Mouse (Mus musculus) midbrain, postnatal 0 days (tissue): ENCODE results near the gene Srp68. TPM values are rescaled to one million over a fixed set of nuclear protein-coding genes. Genes with fewer than 3 reads are reported as not detected.

ENCODE experiments used
- ATAC-seq: fragments of 200-750 bp; cut with Nextera tagmentation; 2 replicates; pipeline ENCODE4 v1.8.0; 2017; ENCODE audit warnings: moderate number of reproducible peaks, mild to moderate bottlenecking, moderate TSS enrichment, moderate library complexity; ENCODE audit not compliant: low FRiP score
- DNase-seq: peaks from one replicate; pipeline ENCODE4 v3.0.0-alpha.2; 2015; ENCODE audit warnings: low spot score
- H3K27ac ChIP-seq: fragments of 300-500 bp; sonication (generic); 2 replicates; pipeline ENCODE4 v1.5.1; 2014; ENCODE audit warnings: low read depth, mild to moderate bottlenecking, low read length, mixed read lengths
- H3K27me3 ChIP-seq: fragments of 300-500 bp; sonication (generic); 2 replicates; pipeline ENCODE4 v1.6.1; 2014; ENCODE audit warnings: low read length, control low read depth, mixed read lengths; ENCODE audit not compliant: insufficient read depth
- H3K36me3 ChIP-seq: fragments of 300-500 bp; sonication (generic); 2 replicates; pipeline ENCODE4 v1.6.1; 2014; ENCODE audit warnings: low read length, control low read depth, mixed read lengths; ENCODE audit not compliant: insufficient read depth
- H3K4me1 ChIP-seq: fragments of 300-500 bp; sonication (generic); 2 replicates; pipeline ENCODE4 v1.6.1; 2014; ENCODE audit warnings: mild to moderate bottlenecking, control low read depth, antibody characterized with exemption, low read length, mixed read lengths; ENCODE audit not compliant: insufficient read depth
- H3K4me2 ChIP-seq: fragments of 300-500 bp; sonication (generic); 2 replicates; pipeline ENCODE4 v1.6.1; 2014; ENCODE audit warnings: low read depth, mild to moderate bottlenecking, low read length, mixed read lengths; ENCODE audit not compliant: poor library complexity, severe bottlenecking
- H3K4me3 ChIP-seq: fragments of 300-500 bp; sonication (generic); 2 replicates; pipeline ENCODE4 v1.5.1; 2014; ENCODE audit warnings: low read depth, mild to moderate bottlenecking, low read length, moderate library complexity
- H3K9ac ChIP-seq: fragments of 300-500 bp; sonication (generic); replicated peaks from 2 replicates; pipeline ENCODE4 v1.6.1; 2014; ENCODE audit warnings: mild to moderate bottlenecking, low read length, moderate library complexity, mixed read lengths; ENCODE audit not compliant: poor library complexity, severe bottlenecking
- H3K9me3 ChIP-seq: fragments of 300-500 bp; sonication (generic); 2 replicates; pipeline ENCODE4 v1.6.1; 2016; ENCODE audit warnings: low read length, control low read depth
- CTCF ChIP-seq: IDR thresholded peaks from 2 replicates; pipeline ENCODE4 v1.5.1; 2016; ENCODE audit warnings: antibody characterized with exemption, mild to moderate bottlenecking
- WGBS: fragments of 180-500 bp; shearing (Covaris S2); extraction: QIAGEN DNeasy Blood & Tissue Kit; methylation state at CpG from one replicate; pipeline ENCODE4 v1.1.7; 2014; 5-methylcytosine and 5-hydroxymethylcytosine counted together
- polyA plus RNA-seq: library from polyadenylated mRNA; unstranded; fragments of >200 nt; fragmentation: Nextera tagmentation; extraction: Ambion mirVana; gene quantifications from 2 replicates; pipeline ENCODE4 v1.2.1, GENCODE M21; 2015
- total RNA-seq: library from RNA; depleted of rRNA; stranded (reverse); fragments of >200 nt; gene quantifications from 2 replicates; pipeline ENCODE4 v1.2.3, GENCODE M21; 2014; rRNA removed

The Srp68 gene
- total and polyA plus RNA-seq, 2 experiments from 2014 or later = 17.7 to 47.9 TPM

DNA sequence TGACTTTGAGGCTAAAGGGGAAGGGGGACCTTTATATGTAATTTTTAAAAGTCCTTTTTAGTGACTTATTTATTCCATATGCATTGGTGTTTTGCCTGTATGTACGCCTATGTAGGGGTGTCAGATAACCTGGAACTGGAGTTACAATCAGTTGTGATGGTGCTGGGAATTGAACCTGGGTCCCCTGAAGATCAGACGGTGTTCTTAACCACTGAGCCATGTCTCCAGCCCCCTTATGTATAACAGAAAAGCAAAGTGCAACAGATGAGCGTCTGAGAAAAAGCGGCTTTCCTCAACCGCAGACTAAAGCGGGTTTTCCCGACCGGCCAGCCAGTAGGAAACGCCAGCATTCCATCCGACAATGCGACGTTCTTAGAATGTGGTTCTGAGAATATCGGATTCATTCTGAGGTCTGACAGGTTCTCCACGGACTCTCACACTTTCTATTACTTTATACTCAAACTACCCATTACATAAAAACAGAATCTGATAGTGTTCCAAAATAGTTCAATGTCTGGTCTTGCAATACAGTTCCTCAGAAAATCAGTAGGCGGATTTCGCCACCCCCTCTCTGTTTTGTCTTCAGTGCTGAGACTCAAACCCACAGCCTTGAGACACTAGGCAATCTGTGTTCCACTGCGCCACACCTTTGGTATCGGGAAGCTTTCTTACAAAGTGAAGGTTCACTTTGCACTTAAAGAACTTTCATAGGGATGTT lies 77.0 kb downstream of the Srp68 start:
- Histone ChIP-seq H3K9me3 (no peaks in the 10 kb centered on the region), H3K27ac (no peak overlapping the region), H3K4me1 (peaks cover 4% of the 10 kb centered on the region), H3K4me3 (peak overlapping the region; percentile 72; the same call in 1 of the 2 replicates), H3K27me3 (no peaks in the 10 kb centered on the region), H3K4me2 (peak overlapping the region; percentile 61; the same call in 1 of the 2 replicates), H3K36me3 (peaks cover 6% of the 10 kb centered on the region; the same call in 1 of the 2 replicates), H3K9ac (no peak overlapping the region)
- DNase-seq (no peak), ATAC-seq (no peak)
- TF ChIP-seq CTCF = no peak
- WGBS = 93% methylated on average over 18 of the region's 18 CpGs

DNA sequence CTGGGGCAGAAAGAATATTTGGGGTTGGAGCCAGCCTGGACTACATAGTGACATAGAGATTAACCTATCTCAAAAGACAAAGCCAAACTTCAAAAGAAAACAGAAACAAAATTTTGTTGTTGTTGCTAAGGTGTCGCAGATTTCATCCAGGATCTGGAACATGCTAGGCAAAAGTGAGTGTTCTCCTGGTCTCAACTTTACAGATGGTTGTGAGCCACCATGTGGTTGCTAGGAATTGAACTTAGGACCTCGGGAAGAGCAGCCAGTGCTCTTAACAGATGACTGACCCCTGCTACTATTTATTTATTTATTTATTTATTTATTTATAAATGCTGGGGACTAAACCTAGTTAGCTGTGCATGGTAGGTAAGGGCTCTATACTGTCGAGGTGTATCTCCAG lies 77.7 kb downstream of the Srp68 start:
- TF ChIP-seq CTCF = no peak
- WGBS = 89% methylated on average over 3 of the region's 3 CpGs
- ATAC-seq (no peak), DNase-seq (no peak)
- Histone ChIP-seq H3K4me3 (no peak overlapping the region), H3K4me1 (peaks cover 4% of the 10 kb centered on the region), H3K9ac (no peak overlapping the region), H3K27me3 (no peaks in the 10 kb centered on the region), H3K9me3 (no peaks in the 10 kb centered on the region), H3K27ac (no peak overlapping the region), H3K36me3 (peaks cover 6% of the 10 kb centered on the region; the same call in 1 of the 2 replicates), H3K4me2 (no peak overlapping the region)

DNA sequence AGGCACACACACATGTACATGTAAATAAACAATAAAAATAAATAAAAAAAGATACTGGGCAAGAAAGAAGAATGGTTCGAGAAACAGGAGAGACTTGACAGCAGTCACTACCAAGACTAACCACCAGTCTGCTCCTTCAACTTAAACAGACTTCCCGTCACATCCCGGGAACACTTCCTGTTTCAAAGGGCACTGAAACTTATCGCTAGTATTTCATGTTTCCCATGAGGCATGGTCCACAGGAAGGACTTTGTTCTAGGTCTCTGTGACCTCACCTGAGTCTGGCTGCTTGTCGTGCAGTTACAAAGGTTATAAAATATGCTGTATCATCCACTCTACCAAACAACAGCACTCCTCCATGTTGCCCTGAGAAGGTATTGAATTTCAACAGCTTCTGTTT lies 78.8 kb downstream of the Srp68 start:
- TF ChIP-seq CTCF = peak; percentile 11; the same call in 1 of the 2 replicates
- Histone ChIP-seq H3K9ac (no peak overlapping the region), H3K4me2 (no peak overlapping the region), H3K4me3 (no peak overlapping the region), H3K4me1 (peaks cover 4% of the 10 kb centered on the region), H3K27me3 (no peaks in the 10 kb centered on the region), H3K36me3 (peaks cover 12% of the 10 kb centered on the region; the same call in 1 of the 2 replicates), H3K27ac (no peak overlapping the region), H3K9me3 (no peaks in the 10 kb centered on the region)
- no peak for ATAC-seq
- no peak for DNase-seq
- WGBS = 87% methylated on average over 5 of the region's 5 CpGs

Other genes with a start within 250 kb of the Srp68 start
- 568 and 792 TPM in 2 replicates for gene H3f3b, start 246.3 kb downstream of the Srp68 start, total RNA-seq
- 2,143 and 2,254 TPM in 2 replicates for gene H3f3b, start 246.3 kb downstream of the Srp68 start, polyA plus RNA-seq
- 45.2 and 55.1 TPM in 2 replicates for gene Unk, start 243.9 kb downstream of the Srp68 start, total RNA-seq
- 25.5 and 26.7 TPM in 2 replicates for gene Unk, start 243.9 kb downstream of the Srp68 start, polyA plus RNA-seq
- gene Unc13d, start 196.3 kb downstream of the Srp68 start, total RNA-seq = 0.22 and 0.71 TPM in 2 replicates
- 0.67 and 0.77 TPM in 2 replicates for gene Unc13d, start 196.3 kb downstream of the Srp68 start, polyA plus RNA-seq
- gene Wbp2, start 187.2 kb downstream of the Srp68 start, total RNA-seq = 119 and 150 TPM in 2 replicates
- gene Wbp2, start 187.2 kb downstream of the Srp68 start, polyA plus RNA-seq = 254 and 267 TPM in 2 replicates
- gene Trim47, start 147.0 kb downstream of the Srp68 start, total RNA-seq = 12.6 and 16.8 TPM in 2 replicates
- 9.0 and 11.7 TPM in 2 replicates for gene Trim47, start 147.0 kb downstream of the Srp68 start, polyA plus RNA-seq
- 5.7 and 7.6 TPM in 2 replicates for gene Trim65, start 143.1 kb downstream of the Srp68 start, total RNA-seq
- 2.3 TPM in 2 replicates for gene Trim65, start 143.1 kb downstream of the Srp68 start, polyA plus RNA-seq
- 74.3 and 100 TPM in 2 replicates for gene Mrpl38, start 135.3 kb downstream of the Srp68 start, total RNA-seq
- gene Mrpl38, start 135.3 kb downstream of the Srp68 start, polyA plus RNA-seq = 77.0 and 78.7 TPM in 2 replicates
- gene Fbf1, start 106.1 kb downstream of the Srp68 start, total RNA-seq = 82.2 and 83.0 TPM in 2 replicates
- 38.6 and 43.7 TPM in 2 replicates for gene Fbf1, start 106.1 kb downstream of the Srp68 start, polyA plus RNA-seq
- gene Ten1, start 75.4 kb downstream of the Srp68 start, total RNA-seq = 54.2 and 60.5 TPM in 2 replicates
- 91.2 and 101 TPM in 2 replicates for gene Ten1, start 75.4 kb downstream of the Srp68 start, polyA plus RNA-seq
- 110 and 116 TPM in 2 replicates for gene Acox1, start 75.2 kb downstream of the Srp68 start, total RNA-seq
- 66.1 and 69.2 TPM in 2 replicates for gene Acox1, start 75.2 kb downstream of the Srp68 start, polyA plus RNA-seq
- gene Evpl, start 36.1 kb downstream of the Srp68 start, total RNA-seq = 3.3 and 4.9 TPM in 2 replicates
- 1.9 and 2.3 TPM in 2 replicates for gene Evpl, start 36.1 kb downstream of the Srp68 start, polyA plus RNA-seq
- gene Galr2, start 6.7 kb upstream of the Srp68 start, total RNA-seq = 0.47 TPM in 1 of 2 replicates, not detected in the other
- 0.36 and 0.54 TPM in 2 replicates for gene Galr2, start 6.7 kb upstream of the Srp68 start, polyA plus RNA-seq
- 81.0 and 101 TPM in 2 replicates for gene Exoc7, start 33.0 kb upstream of the Srp68 start, total RNA-seq
- gene Exoc7, start 33.0 kb upstream of the Srp68 start, polyA plus RNA-seq = 144 and 149 TPM in 2 replicates
- gene Foxj1, start 61.2 kb upstream of the Srp68 start, total RNA-seq = 24.1 and 37.5 TPM in 2 replicates
- 9.6 and 12.1 TPM in 2 replicates for gene Foxj1, start 61.2 kb upstream of the Srp68 start, polyA plus RNA-seq
- 113 and 138 TPM in 2 replicates for gene Rnf157, start 138.8 kb upstream of the Srp68 start, total RNA-seq
- 53.7 and 57.0 TPM in 2 replicates for gene Rnf157, start 138.8 kb upstream of the Srp68 start, polyA plus RNA-seq
- 81.0 and 85.9 TPM in 2 replicates for gene Ubald2, start 159.9 kb upstream of the Srp68 start, total RNA-seq
- 40.1 and 40.9 TPM in 2 replicates for gene Ubald2, start 159.9 kb upstream of the Srp68 start, polyA plus RNA-seq
- not detected in 2 replicates for gene Qrich2, start 192.0 kb upstream of the Srp68 start, total RNA-seq
- gene Qrich2, start 192.0 kb upstream of the Srp68 start, polyA plus RNA-seq = 0.14 and 0.15 TPM in 2 replicates
- 110 and 113 TPM in 2 replicates for gene Prpsap1, start 220.0 kb upstream of the Srp68 start, total RNA-seq
- gene Prpsap1, start 220.0 kb upstream of the Srp68 start, polyA plus RNA-seq = 156 and 157 TPM in 2 replicates